Mouse (Mus musculus) liver, embryonic 14.5 days (tissue): ENCODE measurements around the gene Ttc39d. TPM values are rescaled to one million over a fixed set of nuclear protein-coding genes. Genes with fewer than 3 reads are reported as not detected.
A peak's percentile ranks its signal among the peaks of the same experiment; 100 is the strongest.
"Not testable (repeated sequence)": the region's sequence is repeated elsewhere in the genome, so short reads cannot be mapped to it uniquely, and the experiment has no call there.

Experiments used
- ATAC-seq: fragments of 200-750 bp; cut with Nextera tagmentation; 2 replicates; pipeline ENCODE4 v1.8.0; 2017; ENCODE audit warnings: moderate number of reproducible peaks, mild to moderate bottlenecking, moderate library complexity; ENCODE audit not compliant: insufficient read depth
- DNase-seq, 3 experiments: peaks; one replicate each; pipeline ENCODE4 v3.0.0-alpha.2; 2012 to 2013; ENCODE audit warnings: low read depth in 3 of 3, low spot score in 3 of 3
- H3K27ac ChIP-seq: fragments of 300-500 bp; sonication (generic); 2 replicates; pipeline ENCODE4 v1.5.1; 2014; ENCODE audit warnings: moderate library complexity, mild to moderate bottlenecking, control low read depth, inconsistent platforms
- H3K27me3 ChIP-seq: fragments of 300-500 bp; sonication (generic); 2 replicates; pipeline ENCODE4 v1.6.1; 2014; ENCODE audit warnings: mild to moderate bottlenecking, low read length, moderate library complexity; ENCODE audit not compliant: control insufficient read depth, insufficient read depth
- H3K36me3 ChIP-seq: fragments of 300-500 bp; sonication (generic); replicated peaks from 2 replicates; pipeline ENCODE4 v1.6.1; 2014; ENCODE audit warnings: low read depth; ENCODE audit not compliant: control insufficient read depth, insufficient read depth
- H3K4me1 ChIP-seq, 2 experiments: fragments of 200-500 bp in 1 of 2; fragments of 300-500 bp in 1 of 2; sonication (generic) in 1 of 2; replicated peaks; 2 replicates each; pipeline ENCODE4 v1.6.1; 2012 to 2014; ENCODE audit warnings: antibody characterized with exemption in 1 of 2, inconsistent platforms in 1 of 2, low read length in 1 of 2; ENCODE audit not compliant: control insufficient read depth in 2 of 2, insufficient read depth in 2 of 2
- H3K4me2 ChIP-seq: fragments of 300-500 bp; sonication (generic); 2 replicates; pipeline ENCODE4 v1.6.1; 2014; ENCODE audit warnings: low read depth, mild to moderate bottlenecking, control low read depth, moderate library complexity
- H3K4me3 ChIP-seq, 2 experiments: fragments of 200-500 bp in 1 of 2; fragments of 300-500 bp in 1 of 2; sonication (generic) in 1 of 2; 2 replicates each; pipeline ENCODE4 v1.5.1; 2012 to 2014; ENCODE audit warnings: low read depth in 2 of 2, low read length in 2 of 2, mild to moderate bottlenecking in 2 of 2, control low read depth in 1 of 2, inconsistent platforms in 1 of 2, moderate library complexity in 1 of 2; ENCODE audit not compliant: insufficient read depth in 1 of 2
- H3K9ac ChIP-seq: fragments of 300-500 bp; sonication (generic); replicated peaks from 2 replicates; pipeline ENCODE4 v1.6.1; 2014; ENCODE audit warnings: mild to moderate bottlenecking, control low read depth, moderate library complexity
- H3K9me3 ChIP-seq: fragments of 300-500 bp; sonication (generic); 2 replicates; pipeline ENCODE4 v1.6.1; 2016; ENCODE audit warnings: low read length, mixed read lengths; ENCODE audit not compliant: control insufficient read depth
- CTCF ChIP-seq: IDR thresholded peaks from 2 replicates; pipeline ENCODE4 v1.5.1; 2016; ENCODE audit warnings: antibody characterized with exemption, low read depth, control low read depth
- EP300 ChIP-seq: IDR thresholded peaks from 2 replicates; pipeline ENCODE4 v1.6.1; 2016; ENCODE audit warnings: antibody characterized with exemption, low read depth
- WGBS: fragments of 180-500 bp; shearing (Covaris S2); extraction: QIAGEN DNeasy Blood & Tissue Kit; methylation state at CpG from one replicate; pipeline ENCODE4 v1.1.7; 2014; ENCODE audit not compliant: insufficient replicate concordance; 5-methylcytosine and 5-hydroxymethylcytosine counted together
- polyA plus RNA-seq, 2 experiments: library from polyadenylated mRNA; depleted of rRNA in 1 of 2; stranded (reverse) in 1 of 2; unstranded in 1 of 2; fragments of >200 nt; fragmentation: Nextera tagmentation in 1 of 2; extraction: Ambion mirVana in 1 of 2; gene quantifications; 2 replicates each; pipeline versions ENCODE4 v1.2.1 to v1.2.3; 2012 to 2014

Gene Ttc39d
- polyA plus RNA-seq, 2 experiments, result 0.02 TPM; not detected in 1

- DNase-seq (no peak), ATAC-seq (peak; percentile 39)
- WGBS, result 7% methylated on average over 9 of the region's 9 CpGs
- Histone ChIP-seq H3K4me2 (peak overlapping the region; percentile 82), H3K27me3 (no peaks in the 10 kb centered on the region), H3K4me3 (peak overlapping the region; percentile 75 to 87), H3K27ac (peak overlapping the region; percentile 79; the same call in 1 of the 2 replicates), H3K9me3 (no peaks in the 10 kb centered on the region), H3K36me3 (no peaks in the 10 kb centered on the region; the same call in none of the 2 replicates), H3K9ac (peak overlapping the region; percentile 87), H3K4me1 (peaks cover 7 to 8% of the 10 kb centered on the region in 2 experiments; a peak in 3 of 4 replicates)
- TF ChIP-seq EP300, result no peak
- TF ChIP-seq CTCF, result no peak
Measured at GRCm38 (mm10) chr17:80223829-80224228, 16.6 kb downstream of the Ttc39d start.

GRCm38 (mm10) chr17:80224326-80225116 is 17.3 kb downstream of the Ttc39d start, which contains the start of gene Gemin6:
Gene Gemin6 (plus strand): TSS chr17:80224441.
- TF ChIP-seq EP300, result no peak
- TF ChIP-seq CTCF, result peak; percentile 15; the same call in 1 of the 2 replicates
- H3K27me3 ChIP-seq, result no peaks in the 10 kb centered on the region
- peak; percentile 97 for ATAC-seq
- H3K36me3 ChIP-seq, result no peaks in the 10 kb centered on the region; the same call in none of the 2 replicates
- peak within 1 kb of the TSS; percentile 82 for H3K4me2 ChIP-seq
- DNase-seq, result peak; percentile 79 to 83 (median 79)
- H3K9me3 ChIP-seq, result no peaks in the 10 kb centered on the region
- H3K27ac ChIP-seq, result peak within 1 kb of the TSS; percentile 79
- under 1% methylated on average over 33 of the region's 33 CpGs for WGBS
- H3K4me1 ChIP-seq, result peaks cover 7 to 8% of the 10 kb centered on the region in 2 experiments; a peak in 3 of 4 replicates
- peak within 1 kb of the TSS; percentile 87 for H3K9ac ChIP-seq
- peak within 1 kb of the TSS; percentile 75 to 87 for H3K4me3 ChIP-seq

DNA sequence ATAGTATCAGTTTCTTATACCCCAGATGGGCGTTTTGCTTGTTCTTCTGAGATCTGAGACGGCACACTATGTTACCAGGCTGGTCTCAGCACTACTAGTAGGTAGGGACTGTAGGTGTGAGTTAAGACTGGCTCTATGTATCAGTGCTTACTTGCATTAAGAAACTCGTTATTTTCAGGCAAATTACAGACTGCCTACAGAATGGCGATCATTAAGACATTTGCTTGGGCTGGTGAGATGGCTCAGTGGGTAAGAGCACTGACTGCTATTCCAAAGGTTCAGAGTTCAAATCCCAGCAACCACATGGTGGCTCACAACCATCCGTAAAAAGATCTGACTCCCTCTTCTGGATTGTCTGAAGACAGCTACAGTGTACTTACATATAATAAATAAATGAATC is 17.9 kb downstream of the Ttc39d start:
- Histone ChIP-seq H3K27ac (peak overlapping the region; percentile 79; the same call in 1 of the 2 replicates), H3K9ac (peak overlapping the region; percentile 87), H3K4me2 (peak overlapping the region; percentile 82), H3K4me3 (peak overlapping the region; percentile 75 to 87)
- H3K27me3 ChIP-seq, DNase-seq, H3K4me1 ChIP-seq, H3K36me3 ChIP-seq, H3K9me3 ChIP-seq, ATAC-seq: not testable (repeated sequence)
- 24% methylated on average over 4 of the region's 5 CpGs for WGBS

GRCm38 (mm10) chr17:80229396-80229795 is 22.1 kb downstream of the Ttc39d start:
- no peak for DNase-seq
- no peak for ATAC-seq
- WGBS, result 74% methylated on average over 2 of the region's 2 CpGs

GRCm38 (mm10) chr17:80233844-80234243 is 26.6 kb downstream of the Ttc39d start:
- no peaks in the 10 kb centered on the region for H3K9me3 ChIP-seq

More at GRCm38 (mm10) chr17:80229396-80229795, 22.1 kb downstream of the Ttc39d start:
- Histone ChIP-seq H3K9me3 (no peaks in the 10 kb centered on the region), H3K27ac (no peak overlapping the region), H3K4me2 (no peak overlapping the region), H3K4me1 (peaks cover 9 to 12% of the 10 kb centered on the region in 2 experiments), H3K27me3 (no peaks in the 10 kb centered on the region), H3K36me3 (no peaks in the 10 kb centered on the region; the same call in none of the 2 replicates), H3K9ac (no peak overlapping the region), H3K4me3 (no peak overlapping the region)
- TF ChIP-seq EP300 (no peak), CTCF (no peak)

More at GRCm38 (mm10) chr17:80233844-80234243, 26.6 kb downstream of the Ttc39d start:
- Histone ChIP-seq H3K27me3 (no peaks in the 10 kb centered on the region), H3K27ac (no peak overlapping the region), H3K9ac (no peak overlapping the region), H3K4me3 (no peak overlapping the region), H3K36me3 (no peaks in the 10 kb centered on the region), H3K4me2 (no peak overlapping the region), H3K4me1 (peaks cover 2 to 9% of the 10 kb centered on the region in 2 experiments; a peak in 3 of 4 replicates)
- ATAC-seq (no peak), DNase-seq (no peak)
- TF ChIP-seq CTCF, result no peak
- TF ChIP-seq EP300, result no peak
- 65% methylated on average over 5 of the region's 5 CpGs for WGBS
